Mouse (Mus musculus) cerebellum, adult 2 months (tissue): ENCODE data around the gene Tshb. TPM values are rescaled to one million over a fixed set of nuclear protein-coding genes. Genes with fewer than 3 reads are reported as not detected.

Source experiments
- DNase-seq, 2 experiments: peaks; one replicate each; pipeline ENCODE4 v3.0.0; 2021
- H3K27ac ChIP-seq: fragments of 200-500 bp; 2 replicates; pipeline ENCODE4 v1.5.1; 2012; ENCODE audit warnings: low read length, control low read depth, inconsistent platforms; ENCODE audit not compliant: insufficient read depth
- H3K27me3 ChIP-seq: fragments of 200-500 bp; 2 replicates; pipeline ENCODE4 v1.6.1; 2012; ENCODE audit warnings: inconsistent platforms, mild to moderate bottlenecking, low read length, moderate library complexity; ENCODE audit not compliant: control insufficient read depth, insufficient read depth
- H3K4me1 ChIP-seq: fragments of 200-500 bp; 2 replicates; pipeline ENCODE4 v1.6.1; 2011; ENCODE audit warnings: low read length; ENCODE audit not compliant: control insufficient read depth, insufficient read depth
- H3K4me3 ChIP-seq: fragments of 200-500 bp; replicated peaks from 2 replicates; pipeline ENCODE3; 2011; ENCODE audit warnings: mild to moderate bottlenecking, low read depth, low read length, control low read depth; ENCODE audit not compliant: insufficient read depth
- CTCF ChIP-seq: fragments of 200-500 bp; IDR thresholded peaks from 2 replicates; pipeline ENCODE4 v1.5.1; 2011; ENCODE audit warnings: low read depth, mild to moderate bottlenecking, control low read depth, low read length, moderate library complexity, borderline replicate concordance; ENCODE audit not compliant: insufficient read depth
- POLR2A ChIP-seq: fragments of 200-500 bp; IDR thresholded peaks from 2 replicates; pipeline ENCODE4 v1.6.1; 2011; ENCODE audit warnings: low read length, control low read depth, borderline replicate concordance; ENCODE audit not compliant: insufficient read depth
- WGBS: fragments of 180-500 bp; shearing (Covaris S2); methylation state at CpG from one replicate; pipeline ENCODE4 v1.1.7; 2018; 5-methylcytosine and 5-hydroxymethylcytosine counted together
- polyA plus RNA-seq: library from polyadenylated mRNA; depleted of rRNA; stranded (reverse); fragments of >200 nt; gene quantifications from 2 replicates; pipeline ENCODE4 v1.2.3, GENCODE M21; 2012; rRNA removed

Tshb gene
- 1.1 and 2.4 TPM in 2 replicates for polyA plus RNA-seq

GRCm38 (mm10) chr3:102782618-102783017 is at the start of gene Tshb:
Gene Tshb, minus strand, starts transcription at chr3:102782718.
- no peak within 1 kb of the TSS for H3K4me3 ChIP-seq
- no peaks in the 10 kb centered on the region for H3K27me3 ChIP-seq
- TF ChIP-seq CTCF (no peak), POLR2A (no peak)
- no peak for DNase-seq
- no peaks in the 10 kb centered on the region for H3K4me1 ChIP-seq
- H3K27ac ChIP-seq = no peak within 1 kb of the TSS
- 82% methylated on average over 2 of the region's 2 CpGs for WGBS

- no peak for TF ChIP-seq POLR2A
- peak; percentile 68 for TF ChIP-seq CTCF
Measured at GRCm38 (mm10) chr3:102803937-102804336, 21.4 kb upstream of the Tshb start.

GRCm38 (mm10) chr3:102787369-102787768 is 4.9 kb upstream of the Tshb start:
- Histone ChIP-seq H3K27ac (no peak overlapping the region), H3K27me3 (no peaks in the 10 kb centered on the region), H3K4me1 (no peaks in the 10 kb centered on the region), H3K4me3 (no peak overlapping the region)
- 40% methylated on average over 4 of the region's 4 CpGs for WGBS
- TF ChIP-seq CTCF = no peak
- no peak for TF ChIP-seq POLR2A
- no peak for DNase-seq

More at GRCm38 (mm10) chr3:102803937-102804336, 21.4 kb upstream of the Tshb start:
- no peaks in the 10 kb centered on the region for H3K27me3 ChIP-seq
- DNase-seq = peak; percentile 67 to 75
- H3K4me3 ChIP-seq = no peak overlapping the region
- H3K27ac ChIP-seq = no peak overlapping the region
- no peaks in the 10 kb centered on the region for H3K4me1 ChIP-seq
- 11% methylated on average over 3 of the region's 3 CpGs for WGBS

- no peaks in the 10 kb centered on the region for H3K4me1 ChIP-seq
- 8% methylated on average over 4 of the region's 4 CpGs for WGBS
- no peak overlapping the region for H3K27ac ChIP-seq
- TF ChIP-seq CTCF = no peak
- TF ChIP-seq POLR2A = no peak
- peak; percentile 51 to 87 for DNase-seq
- no peaks in the 10 kb centered on the region for H3K27me3 ChIP-seq
- no peak overlapping the region for H3K4me3 ChIP-seq
Measured at GRCm38 (mm10) chr3:102773018-102773417, 9.5 kb downstream of the Tshb start.

GRCm38 (mm10) chr3:102764850-102765249 is 17.7 kb downstream of the Tshb start:
- 93% methylated on average over 7 of the region's 7 CpGs for WGBS
- TF ChIP-seq POLR2A = no peak
- no peak for TF ChIP-seq CTCF
- H3K4me3 ChIP-seq = no peak overlapping the region

GRCm38 (mm10) chr3:102763713-102764400 is 18.7 kb downstream of the Tshb start:
- H3K4me1 ChIP-seq = peaks cover 17% of the 10 kb centered on the region
- 13% methylated on average over 10 of the region's 10 CpGs for WGBS
- 0 out of 2 replicates have a peak overlapping the region, but pooled peaks have one; percentile 6 for H3K27ac ChIP-seq
- no peak for TF ChIP-seq CTCF
- TF ChIP-seq POLR2A = no peak
- DNase-seq = peak; percentile 74 to 86
- no peaks in the 10 kb centered on the region for H3K27me3 ChIP-seq
- no peak overlapping the region for H3K4me3 ChIP-seq

More at GRCm38 (mm10) chr3:102764850-102765249, 17.7 kb downstream of the Tshb start:
- H3K27me3 ChIP-seq = no peaks in the 10 kb centered on the region
- no peak overlapping the region for H3K27ac ChIP-seq
- peak in 1 of 2 experiments; percentile 1 for DNase-seq
- peaks cover 17% of the 10 kb centered on the region for H3K4me1 ChIP-seq

- Histone ChIP-seq H3K27ac (no peak overlapping the region), H3K27me3 (no peaks in the 10 kb centered on the region), H3K4me3 (no peak overlapping the region), H3K4me1 (peaks cover 17% of the 10 kb centered on the region)
- 73% methylated on average over 3 of the region's 3 CpGs for WGBS
- TF ChIP-seq CTCF (no peak), POLR2A (no peak)
- DNase-seq = peak in 1 of 2 experiments; percentile 15
Measured at GRCm38 (mm10) chr3:102762388-102762787, 20.1 kb downstream of the Tshb start.

- Histone ChIP-seq H3K4me3 (no peak overlapping the region), H3K27me3 (no peaks in the 10 kb centered on the region), H3K4me1 (peaks cover 17% of the 10 kb centered on the region), H3K27ac (no peak overlapping the region)
- DNase-seq = no peak
- 86% methylated on average over 3 of the region's 3 CpGs for WGBS
- TF ChIP-seq CTCF (no peak), POLR2A (no peak)
Measured at GRCm38 (mm10) chr3:102760236-102760635, 22.3 kb downstream of the Tshb start.
